Mouse (Mus musculus): ENCODE data around the gene Rrp12. TPM values are rescaled to one million over a fixed set of nuclear protein-coding genes. Genes with fewer than 3 reads are reported as not detected.

The Rrp12 gene
- polyA plus RNA-seq, 1 experiment from 2014 or later = 6.3 TPM

GRCm38 (mm10) chr19:41902848-41903593, 7.0 kb upstream of the Rrp12 start:
- no peak for TF ChIP-seq EP300 (optimal IDR thresholded peaks at IDR 0.05)
- no peak for TF ChIP-seq CTCF (IDR thresholded peaks at IDR 0.05; ENCODE audit: low read depth)
- WGBS = 79% methylated on average over 10 of the region's 10 CpGs
- H3K36me3 ChIP-seq (ENCODE audit: control insufficient read depth, insufficient read depth, low read length) = no peaks in the 10 kb centered on the region
- H3K27ac ChIP-seq (replicated peaks) = no peak overlapping the region
- no peaks in the 10 kb centered on the region for H3K9me3 ChIP-seq (ENCODE audit: control insufficient read depth, low read length)
- H3K9ac ChIP-seq (ENCODE audit: low read length) = no peak overlapping the region
- H3K4me1 ChIP-seq (replicated peaks; ENCODE audit: control insufficient read depth, insufficient read depth) = 0 out of 2 replicates have a peak, but pooled peaks cover 3% of the 10 kb centered on the region
- H3K27me3 ChIP-seq (ENCODE audit: control insufficient read depth, insufficient read depth, low read length) = no peaks in the 10 kb centered on the region
- H3K4me3 ChIP-seq (ENCODE audit: low read depth, low read length) = no peak overlapping the region
- ATAC-seq (ENCODE audit: low FRiP score, low TSS enrichment) = no peak
- H3K4me2 ChIP-seq (replicated peaks; ENCODE audit: low read depth) = no peak overlapping the region
- no peak for DNase-seq (ENCODE audit: low spot score)

- TF ChIP-seq CTCF (IDR thresholded peaks at IDR 0.05; ENCODE audit: low read depth) = no peak
- no peak for TF ChIP-seq EP300 (optimal IDR thresholded peaks at IDR 0.05)
These were observed 5.7 kb upstream of the Rrp12 start for GRCm38 (mm10) chr19:41901696-41902095.

GRCm38 (mm10) chr19:41900495-41901090, 4.6 kb upstream of the Rrp12 start:
- ATAC-seq (ENCODE audit: low FRiP score, low TSS enrichment) = no peak
- H3K9me3 ChIP-seq (ENCODE audit: control insufficient read depth, low read length) = no peaks in the 10 kb centered on the region
- no peak overlapping the region for H3K9ac ChIP-seq (ENCODE audit: low read length)
- H3K4me1 ChIP-seq (replicated peaks; ENCODE audit: control insufficient read depth, insufficient read depth) = no peaks in the 10 kb centered on the region
- WGBS = 85% methylated on average over 8 of the region's 8 CpGs
- no peak overlapping the region for H3K4me2 ChIP-seq (replicated peaks; ENCODE audit: low read depth)
- H3K27me3 ChIP-seq (ENCODE audit: control insufficient read depth, insufficient read depth, low read length) = no peaks in the 10 kb centered on the region
- no peak overlapping the region for H3K27ac ChIP-seq (replicated peaks)
- DNase-seq (ENCODE audit: low spot score) = no peak
- no peaks in the 10 kb centered on the region for H3K36me3 ChIP-seq (ENCODE audit: control insufficient read depth, insufficient read depth, low read length)
- TF ChIP-seq CTCF (IDR thresholded peaks at IDR 0.05; ENCODE audit: low read depth) = no peak
- TF ChIP-seq EP300 (optimal IDR thresholded peaks at IDR 0.05) = no peak
- no peak overlapping the region for H3K4me3 ChIP-seq (ENCODE audit: low read depth, low read length)

More at GRCm38 (mm10) chr19:41901696-41902095, 5.7 kb upstream of the Rrp12 start:
- 29% methylated on average over 2 of the region's 2 CpGs for WGBS
- Histone ChIP-seq H3K27ac (replicated peaks) (no peak overlapping the region), H3K9ac (ENCODE audit: low read length) (no peak overlapping the region), H3K9me3 (ENCODE audit: control insufficient read depth, low read length) (no peaks in the 10 kb centered on the region), H3K4me1 (replicated peaks; ENCODE audit: control insufficient read depth, insufficient read depth) (no peaks in the 10 kb centered on the region), H3K4me3 (ENCODE audit: low read depth, low read length) (no peak overlapping the region), H3K4me2 (replicated peaks; ENCODE audit: low read depth) (no peak overlapping the region), H3K27me3 (ENCODE audit: control insufficient read depth, insufficient read depth, low read length) (no peaks in the 10 kb centered on the region), H3K36me3 (ENCODE audit: control insufficient read depth, insufficient read depth, low read length) (no peaks in the 10 kb centered on the region)
- no peak for DNase-seq (ENCODE audit: low spot score)
- no peak for ATAC-seq (ENCODE audit: low FRiP score, low TSS enrichment)

GRCm38 (mm10) chr19:41898860-41899259, 2.9 kb upstream of the Rrp12 start:
- TF ChIP-seq CTCF (IDR thresholded peaks at IDR 0.05; ENCODE audit: low read depth) = peak; percentile 87
- no peak for TF ChIP-seq EP300 (optimal IDR thresholded peaks at IDR 0.05)
- Histone ChIP-seq H3K4me2 (replicated peaks; ENCODE audit: low read depth) (no peak overlapping the region), H3K27me3 (ENCODE audit: control insufficient read depth, insufficient read depth, low read length) (no peaks in the 10 kb centered on the region), H3K9me3 (ENCODE audit: control insufficient read depth, low read length) (no peaks in the 10 kb centered on the region), H3K27ac (replicated peaks) (no peak overlapping the region), H3K9ac (ENCODE audit: low read length) (no peak overlapping the region), H3K4me1 (replicated peaks; ENCODE audit: control insufficient read depth, insufficient read depth) (0 out of 2 replicates have a peak, but pooled peaks cover 3% of the 10 kb centered on the region), H3K4me3 (ENCODE audit: low read depth, low read length) (no peak overlapping the region), H3K36me3 (ENCODE audit: control insufficient read depth, insufficient read depth, low read length) (no peaks in the 10 kb centered on the region)
- DNase-seq (ENCODE audit: low spot score) (no peak), ATAC-seq (ENCODE audit: low FRiP score, low TSS enrichment) (no peak)
- 50% methylated on average over 4 of the region's 4 CpGs for WGBS

GRCm38 (mm10) chr19:41896319-41896711, 342 bp upstream of the Rrp12 start:
- Histone ChIP-seq H3K27me3 (ENCODE audit: control insufficient read depth, insufficient read depth, low read length) (no peaks in the 10 kb centered on the region), H3K4me1 (replicated peaks; ENCODE audit: control insufficient read depth, insufficient read depth) (0 out of 2 replicates have a peak, but pooled peaks cover 3% of the 10 kb centered on the region), H3K4me3 (ENCODE audit: low read depth, low read length) (peak overlapping the region; percentile 70), H3K4me2 (replicated peaks; ENCODE audit: low read depth) (peak overlapping the region; percentile 85), H3K36me3 (ENCODE audit: control insufficient read depth, insufficient read depth, low read length) (no peaks in the 10 kb centered on the region), H3K27ac (replicated peaks) (no peak overlapping the region), H3K9ac (ENCODE audit: low read length) (no peak overlapping the region), H3K9me3 (ENCODE audit: control insufficient read depth, low read length) (no peaks in the 10 kb centered on the region)
- WGBS = 13% methylated on average over 18 of the region's 18 CpGs
- DNase-seq (ENCODE audit: low spot score) (no peak), ATAC-seq (ENCODE audit: low FRiP score, low TSS enrichment) (peak; percentile 36)
- no peak for TF ChIP-seq CTCF (IDR thresholded peaks at IDR 0.05; ENCODE audit: low read depth)
- no peak for TF ChIP-seq EP300 (optimal IDR thresholded peaks at IDR 0.05)

GRCm38 (mm10) chr19:41894959-41895358, 1.0 kb downstream of the Rrp12 start:
- Histone ChIP-seq H3K4me1 (replicated peaks; ENCODE audit: control insufficient read depth, insufficient read depth) (0 out of 2 replicates have a peak, but pooled peaks cover 3% of the 10 kb centered on the region), H3K27me3 (ENCODE audit: control insufficient read depth, insufficient read depth, low read length) (no peaks in the 10 kb centered on the region), H3K4me3 (ENCODE audit: low read depth, low read length) (peak overlapping the region; percentile 70), H3K4me2 (replicated peaks; ENCODE audit: low read depth) (peak overlapping the region; percentile 85), H3K36me3 (ENCODE audit: control insufficient read depth, insufficient read depth, low read length) (no peaks in the 10 kb centered on the region), H3K9ac (ENCODE audit: low read length) (peak overlapping the region; percentile 54), H3K9me3 (ENCODE audit: control insufficient read depth, low read length) (no peaks in the 10 kb centered on the region), H3K27ac (replicated peaks) (peak overlapping the region; percentile 53; the same call in 1 of the 2 replicates)
- 31% methylated on average over 7 of the region's 7 CpGs for WGBS
- TF ChIP-seq EP300 (optimal IDR thresholded peaks at IDR 0.05) (no peak), CTCF (IDR thresholded peaks at IDR 0.05; ENCODE audit: low read depth) (no peak)
- no peak for DNase-seq (ENCODE audit: low spot score)
- ATAC-seq (ENCODE audit: low FRiP score, low TSS enrichment) = no peak

Measured in stomach, postnatal 0 days (tissue).